In the genomic region with DNA sequence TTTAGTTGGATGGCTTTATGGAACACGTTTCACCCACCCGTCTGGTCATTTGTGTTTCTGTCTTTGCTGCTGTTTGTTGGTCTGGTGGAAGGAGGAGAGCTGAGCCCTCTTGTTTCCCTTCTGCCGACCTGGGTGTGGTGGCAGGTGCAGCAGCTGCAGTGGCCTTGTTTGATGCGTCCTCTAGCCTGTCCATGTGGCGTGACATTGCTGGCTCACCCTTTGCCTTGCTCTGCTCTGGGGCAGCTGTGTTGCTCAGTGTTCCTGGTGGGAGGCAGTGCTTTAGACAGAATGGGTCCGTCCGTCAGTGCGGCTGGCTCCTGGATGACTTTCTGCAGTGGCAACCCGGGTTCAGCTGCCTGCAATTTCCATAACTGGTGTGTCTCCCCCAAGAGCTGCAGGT, we compare ENCODE assay signal across 16 mouse cellular contexts. TPM values are rescaled to one million over a fixed set of nuclear protein-coding genes. Genes with fewer than 3 reads are reported as not detected.
DNase-seq lines count a peak whose midpoint lies in the region; ATAC-seq and TF ChIP-seq lines count a peak whose summit lies in the region.
"Had no signal": no experiment of that assay in that cellular context is flagged by ENCODE, and none has a peak within 500 bp of the region (broad histone marks: within the 10 kb centered on the region; RNA-seq: fewer than 3 reads in every experiment).

No protein-coding gene starts in this region.

- no peaks in the 10 kb centered on the region for H3K9me3 ChIP-seq in heart, embryonic 12.5 days (replicated peaks)
- no peaks in the 10 kb centered on the region for H3K9me3 ChIP-seq in kidney, embryonic 16.5 days (ENCODE audit: low read length)
- no peaks in the 10 kb centered on the region for H3K9me3 ChIP-seq in kidney, embryonic 14.5 days (ENCODE audit: control insufficient read depth, low read length)
- H3K9me3 ChIP-seq in intestine, embryonic 16.5 days (ENCODE audit: control insufficient read depth, low read length), result no peaks in the 10 kb centered on the region
- H3K9me3 ChIP-seq: embryonic facial prominence, embryonic 13.5 days; limb, embryonic 15.5 days; neural tube, embryonic 15.5 days had no signal

- no peak for DNase-seq in heart, postnatal 36 days
- DNase-seq in adrenal gland, postnatal 4 days (ENCODE audit: low spot score in 2 of 2), result no peak
- DNase-seq in thymus, postnatal 10 days (ENCODE audit: low spot score in 2 of 2), result no peak
- DNase-seq: cerebellum, adult 9-10 months; lung, adult 18-20 months; thymus, postnatal 14 days had no signal

- peaks cover 90% of the 10 kb centered on the region for H3K36me3 ChIP-seq in heart, embryonic 12.5 days
- peaks cover 62% of the 10 kb centered on the region for H3K36me3 ChIP-seq in kidney, embryonic 16.5 days (ENCODE audit: insufficient read depth, low read length)
- peaks cover 66% of the 10 kb centered on the region for H3K36me3 ChIP-seq in kidney, embryonic 14.5 days (ENCODE audit: control insufficient read depth, insufficient read depth, low read length)
- no peaks in the 10 kb centered on the region for H3K36me3 ChIP-seq in intestine, embryonic 16.5 days (ENCODE audit: control insufficient read depth, insufficient read depth, low read length)
- H3K36me3 ChIP-seq in small intestine, adult 2 months (ENCODE audit: control insufficient read depth, insufficient read depth, low read length), result peaks cover 75% of the 10 kb centered on the region

- TF ChIP-seq POLR2A in small intestine, adult 2 months (IDR thresholded peaks at IDR 0.05; ENCODE audit: low read depth, low read length), result no peak

- intact Hi-C loops in heart, postnatal 36 days (cut with DNase I), result no loop called here

- no peak for TF ChIP-seq CTCF in small intestine, adult 2 months (IDR thresholded peaks at IDR 0.05; ENCODE audit: extremely low read depth, insufficient read length, insufficient replicate concordance, low read depth, low read length)

- no peak overlapping the region for H3K4me2 ChIP-seq in heart, embryonic 12.5 days
- no peak overlapping the region for H3K4me2 ChIP-seq in kidney, embryonic 16.5 days (replicated peaks; ENCODE audit: low read depth, low read length)
- H3K4me2 ChIP-seq in kidney, embryonic 14.5 days (replicated peaks; ENCODE audit: low read depth, low read length), result no peak overlapping the region
- H3K4me2 ChIP-seq in intestine, embryonic 16.5 days (ENCODE audit: low read depth, low read length), result no peak overlapping the region
- H3K4me2 ChIP-seq: embryonic facial prominence, embryonic 13.5 days; limb, embryonic 15.5 days; neural tube, embryonic 15.5 days had no signal

- no peaks in the 10 kb centered on the region for H3K27me3 ChIP-seq in heart, embryonic 12.5 days (replicated peaks)
- H3K27me3 ChIP-seq in kidney, embryonic 16.5 days (ENCODE audit: insufficient read depth, low read length), result no peaks in the 10 kb centered on the region
- H3K27me3 ChIP-seq in kidney, embryonic 14.5 days (ENCODE audit: control insufficient read depth, insufficient read depth, low read length), result no peaks in the 10 kb centered on the region
- H3K27me3 ChIP-seq in intestine, embryonic 16.5 days (replicated peaks; ENCODE audit: control insufficient read depth, insufficient read depth, low read length), result no peaks in the 10 kb centered on the region
- no peaks in the 10 kb centered on the region for H3K27me3 ChIP-seq in small intestine, adult 2 months (ENCODE audit: control insufficient read depth, insufficient read depth, low read length)
- H3K27me3 ChIP-seq: limb, embryonic 15.5 days; neural tube, embryonic 15.5 days; Patski had no signal

- no peak overlapping the region for H3K4me3 ChIP-seq in heart, embryonic 12.5 days
- no peak overlapping the region for H3K4me3 ChIP-seq in kidney, embryonic 16.5 days (ENCODE audit: low read length)
- no peak overlapping the region for H3K4me3 ChIP-seq in kidney, embryonic 14.5 days (ENCODE audit: low read length)
- H3K4me3 ChIP-seq in intestine, embryonic 16.5 days (ENCODE audit: low read length), result no peak overlapping the region
- H3K4me3 ChIP-seq in small intestine, adult 2 months (ENCODE audit: low read depth, low read length), result no peak overlapping the region
- H3K4me3 ChIP-seq: embryonic facial prominence, embryonic 13.5 days; limb, embryonic 15.5 days; neural tube, embryonic 15.5 days had no signal

- WGBS in heart, embryonic 12.5 days, result 77% methylated on average over 9 of the region's 9 CpGs
- WGBS in kidney, embryonic 16.5 days, result 74% methylated on average over 9 of the region's 9 CpGs
- 73% methylated on average over 9 of the region's 9 CpGs for WGBS in kidney, embryonic 14.5 days
- WGBS in intestine, embryonic 16.5 days, result 69% methylated on average over 9 of the region's 9 CpGs
- 53% methylated on average over 9 of the region's 9 CpGs for WGBS in small intestine, adult 2 months

- H3K27ac ChIP-seq in heart, embryonic 12.5 days (ENCODE audit: poor library complexity, severe bottlenecking), result peak overlapping the region; percentile 71
- 0 out of 2 replicates have a peak overlapping the region, but pooled peaks have one; percentile 28 for H3K27ac ChIP-seq in kidney, embryonic 16.5 days (ENCODE audit: low read length)
- no peak overlapping the region for H3K27ac ChIP-seq in kidney, embryonic 14.5 days (ENCODE audit: low read depth, low read length)
- peak overlapping the region; percentile 73 for H3K27ac ChIP-seq in intestine, embryonic 16.5 days (ENCODE audit: low read length)
- peak overlapping the region; percentile 17; the same call in 1 of the 2 replicates for H3K27ac ChIP-seq in small intestine, adult 2 months (ENCODE audit: insufficient read depth, low read depth, low read length)
- H3K27ac ChIP-seq: embryonic facial prominence, embryonic 13.5 days; limb, embryonic 15.5 days; neural tube, embryonic 15.5 days had no signal

- peak overlapping the region; percentile 57; the same call in 1 of the 2 replicates for H3K9ac ChIP-seq in heart, embryonic 12.5 days
- H3K9ac ChIP-seq in kidney, embryonic 16.5 days (replicated peaks; ENCODE audit: low read length), result no peak overlapping the region
- no peak overlapping the region for H3K9ac ChIP-seq in kidney, embryonic 14.5 days (ENCODE audit: low read depth, low read length)
- 0 out of 2 replicates have a peak overlapping the region, but pooled peaks have one; percentile 11 for H3K9ac ChIP-seq in intestine, embryonic 16.5 days (ENCODE audit: low read depth, low read length)
- H3K9ac ChIP-seq: limb, embryonic 15.5 days; neural tube, embryonic 15.5 days had no signal

- peaks cover 42% of the 10 kb centered on the region for H3K4me1 ChIP-seq in heart, embryonic 12.5 days (replicated peaks)
- peaks cover 20% of the 10 kb centered on the region for H3K4me1 ChIP-seq in kidney, embryonic 16.5 days (ENCODE audit: insufficient read depth, low read length)
- peaks cover 15% of the 10 kb centered on the region for H3K4me1 ChIP-seq in kidney, embryonic 14.5 days (ENCODE audit: control insufficient read depth, insufficient read depth, low read length)
- peaks cover 19% of the 10 kb centered on the region for H3K4me1 ChIP-seq in intestine, embryonic 16.5 days (ENCODE audit: control insufficient read depth, insufficient read depth, low read length)
- peaks cover 17% of the 10 kb centered on the region for H3K4me1 ChIP-seq in small intestine, adult 2 months (ENCODE audit: control insufficient read depth, insufficient read depth, insufficient read length, low read length)

- no peak for ATAC-seq in heart, embryonic 12.5 days (ENCODE audit: insufficient number of reproducible peaks, low FRiP score)
- ATAC-seq in kidney, embryonic 16.5 days (ENCODE audit: low FRiP score, low TSS enrichment), result no peak
- ATAC-seq in kidney, embryonic 14.5 days (ENCODE audit: low FRiP score, low TSS enrichment), result no peak
- ATAC-seq in intestine, embryonic 16.5 days, result peak; percentile 30
- ATAC-seq: activated CD4-positive, CD25-positive, alpha-beta regulatory T cell, adult 4 months; Patski had no signal

RNA-seq across cellular contexts. Expression of a gene that starts 38.6 kb away (rescaled TPM):
- 53.4 and 56.6 TPM in 2 replicates for polyA plus RNA-seq in heart, embryonic 12.5 days (2016; fragmentation: Nextera tagmentation; extraction: Ambion mirVana)
- total RNA-seq in heart, postnatal 36 days (2021), result 10 to 100 TPM; 67.9 to 75.2 TPM
- 91.5 and 92.9 TPM in 2 replicates for polyA plus RNA-seq in kidney, embryonic 16.5 days (2015; fragmentation: Nextera tagmentation; extraction: Ambion mirVana)
- 30.2 and 36.5 TPM in 2 replicates for polyA plus RNA-seq in kidney, embryonic 14.5 days (2014; fragmentation: Nextera tagmentation; extraction: Ambion mirVana)
- 28.5 and 29.5 TPM in 2 replicates for polyA plus RNA-seq in intestine, embryonic 16.5 days (2015; fragmentation: Nextera tagmentation; extraction: Ambion mirVana)
- polyA plus RNA-seq in small intestine, adult 2 months (2012; rRNA removed), result 32.6 and 49.2 TPM in 2 replicates
- 100 to 1,000 TPM; 171 to 174 TPM for total RNA-seq in adrenal gland, postnatal 4 days (2021)

RNA-seq across cellular contexts. Expression of a gene that starts 45.9 kb away (rescaled TPM):
- polyA plus RNA-seq in heart, embryonic 12.5 days (2016; fragmentation: Nextera tagmentation; extraction: Ambion mirVana), result 102 and 103 TPM in 2 replicates
- 10 to 100 TPM; 28.6 to 37.1 TPM for total RNA-seq in heart, postnatal 36 days (2021)
- 123 and 131 TPM in 2 replicates for polyA plus RNA-seq in kidney, embryonic 16.5 days (2015; fragmentation: Nextera tagmentation; extraction: Ambion mirVana)
- polyA plus RNA-seq in kidney, embryonic 14.5 days (2014; fragmentation: Nextera tagmentation; extraction: Ambion mirVana), result 96.6 and 104 TPM in 2 replicates
- polyA plus RNA-seq in intestine, embryonic 16.5 days (2015; fragmentation: Nextera tagmentation; extraction: Ambion mirVana), result 183 and 191 TPM in 2 replicates
- 17.0 and 31.0 TPM in 2 replicates for polyA plus RNA-seq in small intestine, adult 2 months (2012; rRNA removed)
- 100 to 1,000 TPM; 158 to 171 TPM for total RNA-seq in adrenal gland, postnatal 4 days (2021)

Comparison
In these comparisons a context has a peak if more than half of its experiments do, and no peak if none do; other contexts are left out.
1. H3K9ac ChIP-seq: peak in heart, embryonic 12.5 days (single experiment) and intestine, embryonic 16.5 days (single experiment); none in kidney, embryonic 16.5 days (single experiment) and kidney, embryonic 14.5 days (single experiment).